Mouse (Mus musculus): Measurements from ENCODE around the gene Chst4. TPM values are rescaled to one million over a fixed set of nuclear protein-coding genes. Genes with fewer than 3 reads are reported as not detected.

The Chst4 gene
- polyA plus RNA-seq, 2 experiments: not detected

DNA sequence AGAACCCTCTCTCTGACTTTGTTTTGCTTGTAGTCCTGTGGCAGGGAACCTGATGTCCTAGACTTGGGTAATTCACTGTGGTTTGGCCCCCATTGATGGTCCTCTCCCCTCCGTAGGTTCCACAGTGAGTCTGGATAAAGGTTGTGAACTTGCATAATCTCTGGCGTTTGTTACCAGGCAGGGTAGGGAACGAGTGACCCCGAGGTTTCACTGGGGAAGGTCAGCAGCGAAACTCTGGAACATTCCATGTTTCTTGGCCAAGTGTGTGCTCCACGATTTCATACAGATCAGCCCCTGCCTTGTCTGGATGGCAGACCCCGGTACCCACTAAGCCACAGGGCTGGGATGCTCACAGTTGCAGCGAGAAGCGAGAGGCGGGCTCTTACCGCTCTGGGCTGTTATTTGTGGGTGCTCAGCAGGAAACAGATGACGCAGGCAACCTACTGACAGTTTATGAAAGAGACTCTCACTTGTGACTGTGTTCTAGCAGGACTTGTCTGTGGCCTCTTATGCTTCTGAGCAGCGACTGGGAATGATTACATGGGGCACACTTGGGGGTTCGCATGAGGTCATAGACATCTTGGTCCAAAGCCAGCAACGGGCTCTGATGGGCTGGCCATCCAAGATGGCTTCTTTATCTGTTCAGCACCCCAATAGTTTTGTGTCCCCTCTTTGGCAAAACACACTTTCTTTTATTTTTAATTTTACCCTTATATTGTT, 57.0 kb downstream of the Chst4 start:
- no peak for TF ChIP-seq EP300 (IDR thresholded peaks at IDR 0.05; ENCODE audit: low read depth)
- TF ChIP-seq CTCF (IDR thresholded peaks at IDR 0.05; ENCODE audit: low read depth): no peak
- no peaks in the 10 kb centered on the region for H3K9me3 ChIP-seq (ENCODE audit: control insufficient read depth, low read length)
- no peak overlapping the region for H3K9ac ChIP-seq (replicated peaks)
- H3K36me3 ChIP-seq (replicated peaks; ENCODE audit: control insufficient read depth, insufficient read depth, low read depth): no peaks in the 10 kb centered on the region
- H3K27ac ChIP-seq: no peak overlapping the region
- no peak overlapping the region for H3K4me2 ChIP-seq (ENCODE audit: low read depth)
- H3K4me1 ChIP-seq (replicated peaks; ENCODE audit: control insufficient read depth in 2 of 2, insufficient read depth in 2 of 2, low read length in 1 of 2): no peaks in the 10 kb centered on the region; a peak in 2 of 4 replicates
- H3K4me3 ChIP-seq (ENCODE audit: insufficient read depth in 1 of 2, low read depth in 2 of 2, low read length in 2 of 2): no peak overlapping the region
- ATAC-seq (ENCODE audit: insufficient read depth) (no peak), DNase-seq (ENCODE audit: low read depth in 3 of 3, low spot score in 3 of 3) (no peak)
- no peaks in the 10 kb centered on the region for H3K27me3 ChIP-seq (ENCODE audit: control insufficient read depth, insufficient read depth, low read length)
- WGBS (ENCODE audit: insufficient replicate concordance): 62% methylated on average over 15 of the region's 15 CpGs

DNA sequence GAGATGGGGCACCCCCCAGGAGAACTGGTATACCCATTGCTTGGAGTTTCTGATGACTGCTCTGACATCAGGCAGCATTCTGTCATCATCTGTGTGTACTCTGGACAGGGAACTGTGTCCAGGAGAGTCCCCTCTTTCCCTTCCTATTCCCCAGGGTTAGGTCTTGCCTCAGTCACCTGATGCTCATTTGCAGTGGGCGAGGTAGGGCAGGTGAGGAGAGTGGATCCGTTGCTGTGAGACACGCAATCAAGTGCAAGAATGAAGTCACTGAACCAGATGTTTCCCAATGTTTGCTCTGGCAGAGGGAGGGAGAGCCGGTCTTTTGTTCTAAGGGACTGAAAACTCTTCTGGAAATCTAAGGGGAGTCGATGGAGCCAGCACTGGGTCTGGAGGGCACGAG, 60.2 kb downstream of the Chst4 start:
- Histone ChIP-seq H3K4me1 (replicated peaks; ENCODE audit: control insufficient read depth in 2 of 2, insufficient read depth in 2 of 2, low read length in 1 of 2) (no peaks in the 10 kb centered on the region; a peak in 1 of 4 replicates), H3K9me3 (ENCODE audit: control insufficient read depth, low read length) (no peaks in the 10 kb centered on the region; the same call in 1 of the 2 replicates), H3K9ac (replicated peaks) (no peak overlapping the region), H3K36me3 (replicated peaks; ENCODE audit: control insufficient read depth, insufficient read depth, low read depth) (no peaks in the 10 kb centered on the region), H3K27ac (no peak overlapping the region), H3K4me2 (ENCODE audit: low read depth) (no peak overlapping the region), H3K27me3 (ENCODE audit: control insufficient read depth, insufficient read depth, low read length) (no peaks in the 10 kb centered on the region), H3K4me3 (ENCODE audit: insufficient read depth in 1 of 2, low read depth in 2 of 2, low read length in 2 of 2) (no peak overlapping the region)
- TF ChIP-seq CTCF (IDR thresholded peaks at IDR 0.05; ENCODE audit: low read depth) (no peak), EP300 (IDR thresholded peaks at IDR 0.05; ENCODE audit: low read depth) (no peak)
- 54% methylated on average over 6 of the region's 6 CpGs for WGBS (ENCODE audit: insufficient replicate concordance)
- DNase-seq (ENCODE audit: low read depth in 3 of 3, low spot score in 3 of 3): no peak
- ATAC-seq (ENCODE audit: insufficient read depth): no peak

Other genes starting within 250 kb of the Chst4 start
- gene Phlpp2, start 171.2 kb downstream of the Chst4 start, polyA plus RNA-seq (2012; rRNA removed): 6.5 TPM in 2 replicates
- 3.1 and 3.9 TPM in 2 replicates for gene Phlpp2, start 171.2 kb downstream of the Chst4 start, polyA plus RNA-seq (2014; fragmentation: Nextera tagmentation; extraction: Ambion mirVana)
- 0.02 and 0.04 TPM in 2 replicates for gene Marveld3, start 77.5 kb downstream of the Chst4 start, polyA plus RNA-seq (2012; rRNA removed)
- 0.09 TPM in 1 of 2 replicates, not detected in the other for gene Marveld3, start 77.5 kb downstream of the Chst4 start, polyA plus RNA-seq (2014; fragmentation: Nextera tagmentation; extraction: Ambion mirVana)
- gene Tat, start 49.3 kb downstream of the Chst4 start, polyA plus RNA-seq (2012; rRNA removed): 0.25 TPM in 2 replicates
- 0.13 and 0.27 TPM in 2 replicates for gene Tat, start 49.3 kb downstream of the Chst4 start, polyA plus RNA-seq (2014; fragmentation: Nextera tagmentation; extraction: Ambion mirVana)
- 0.23 and 0.36 TPM in 2 replicates for gene Zfp612, start 40.0 kb upstream of the Chst4 start, polyA plus RNA-seq (2012; rRNA removed)
- gene Zfp612, start 40.0 kb upstream of the Chst4 start, polyA plus RNA-seq (2014; fragmentation: Nextera tagmentation; extraction: Ambion mirVana): 0.52 and 0.92 TPM in 2 replicates
- not detected in 2 replicates for gene Gm21964, start 61.5 kb upstream of the Chst4 start, polyA plus RNA-seq (2012; rRNA removed)
- gene Gm21964, start 61.5 kb upstream of the Chst4 start, polyA plus RNA-seq (2014; fragmentation: Nextera tagmentation; extraction: Ambion mirVana): not detected in 2 replicates
- not detected in 2 replicates for gene Gm17720, start 63.0 kb upstream of the Chst4 start, polyA plus RNA-seq (2012; rRNA removed)
- gene Gm17720, start 63.0 kb upstream of the Chst4 start, polyA plus RNA-seq (2014; fragmentation: Nextera tagmentation; extraction: Ambion mirVana): not detected in 2 replicates
- not detected in 2 replicates for gene Calb2, start 128.5 kb upstream of the Chst4 start, polyA plus RNA-seq (2012; rRNA removed)
- gene Calb2, start 128.5 kb upstream of the Chst4 start, polyA plus RNA-seq (2014; fragmentation: Nextera tagmentation; extraction: Ambion mirVana): not detected in 2 replicates
- 1.8 and 2.5 TPM in 2 replicates for gene Cmtr2, start 175.9 kb upstream of the Chst4 start, polyA plus RNA-seq (2012; rRNA removed)
- 3.1 and 4.0 TPM in 2 replicates for gene Cmtr2, start 175.9 kb upstream of the Chst4 start, polyA plus RNA-seq (2014; fragmentation: Nextera tagmentation; extraction: Ambion mirVana)
- gene Hydin, start 227.2 kb upstream of the Chst4 start, polyA plus RNA-seq (2012; rRNA removed): 0.05 and 0.10 TPM in 2 replicates
- 0.03 TPM in 2 replicates for gene Hydin, start 227.2 kb upstream of the Chst4 start, polyA plus RNA-seq (2014; fragmentation: Nextera tagmentation; extraction: Ambion mirVana)